Mouse (Mus musculus) frontal cortex, postnatal 10 days (tissue): ENCODE results near the gene Folr1.
A peak's percentile ranks its signal among the peaks of the same experiment; 100 is the strongest.

Experiments used
- DNase-seq, 2 experiments: peaks; one replicate each; pipeline ENCODE4 v3.0.0; 2022; ENCODE audit warnings: low spot score in 2 of 2, mixed read lengths in 1 of 2

The Folr1 gene

GRCm38 (mm10) chr7:101868241-101869162 lies 2.1 kb downstream of the Folr1 start:
- DNase-seq = no peak

- DNase-seq = no peak
Measured at GRCm38 (mm10) chr7:101867482-101867881, 3.1 kb downstream of the Folr1 start.

- no peak for DNase-seq
Measured at GRCm38 (mm10) chr7:101866491-101867265, 3.9 kb downstream of the Folr1 start.

GRCm38 (mm10) chr7:101863415-101863814 lies 7.2 kb downstream of the Folr1 start, which contains the start of gene Anapc15:
Gene Anapc15 (plus strand): TSS chr7:101863715.
- DNase-seq = no peak

GRCm38 (mm10) chr7:101862291-101862690 lies 8.3 kb downstream of the Folr1 start:
- DNase-seq = no peak

GRCm38 (mm10) chr7:101860978-101861377 lies 9.6 kb downstream of the Folr1 start:
- no peak for DNase-seq

GRCm38 (mm10) chr7:101858362-101858761 lies 12.2 kb downstream of the Folr1 start:
- DNase-seq = no peak

GRCm38 (mm10) chr7:101857094-101857493 lies 13.5 kb downstream of the Folr1 start, which contains the start of gene Folr2:
Gene Folr2 (minus strand): TSS chr7:101857194.
- no peak for DNase-seq

GRCm38 (mm10) chr7:101853816-101854215 lies 16.8 kb downstream of the Folr1 start:
- no peak for DNase-seq

- no peak for DNase-seq
Measured at GRCm38 (mm10) chr7:101852846-101853245, 17.7 kb downstream of the Folr1 start.

GRCm38 (mm10) chr7:101851689-101852088 lies 18.9 kb downstream of the Folr1 start:
- DNase-seq = no peak

- DNase-seq = no peak
Measured at GRCm38 (mm10) chr7:101847934-101848333, 22.7 kb downstream of the Folr1 start.

GRCm38 (mm10) chr7:101844186-101844585 lies 26.4 kb downstream of the Folr1 start:
- DNase-seq = no peak

- DNase-seq = peak; percentile 54 to 72
Measured at GRCm38 (mm10) chr7:101837606-101838471, 32.7 kb downstream of the Folr1 start, which contains the start of gene Inppl1. Gene Inppl1 (minus strand): TSS chr7:101838229.

- no peak for DNase-seq
Measured at GRCm38 (mm10) chr7:101837154-101837605, 33.4 kb downstream of the Folr1 start.

- peak in 1 of 2 experiments; percentile 51 for DNase-seq
Measured at GRCm38 (mm10) chr7:101836271-101837153, 34.1 kb downstream of the Folr1 start.

GRCm38 (mm10) chr7:101835457-101836109 lies 35.0 kb downstream of the Folr1 start:
- no peak for DNase-seq

- DNase-seq = no peak
Measured at GRCm38 (mm10) chr7:101834903-101835302, 35.7 kb downstream of the Folr1 start.

- peak in 1 of 2 experiments; percentile 37 for DNase-seq
Measured at GRCm38 (mm10) chr7:101833916-101834584, 36.5 kb downstream of the Folr1 start.
